Mouse (Mus musculus): ENCODE measurements at regions not wholly inside any gene's neighbourhood (a gene's known extent, or its start where the extent isn't known, plus 50 kb on each side); places are given as distances from the start of the nearest gene placed in this dataset.

DNA sequence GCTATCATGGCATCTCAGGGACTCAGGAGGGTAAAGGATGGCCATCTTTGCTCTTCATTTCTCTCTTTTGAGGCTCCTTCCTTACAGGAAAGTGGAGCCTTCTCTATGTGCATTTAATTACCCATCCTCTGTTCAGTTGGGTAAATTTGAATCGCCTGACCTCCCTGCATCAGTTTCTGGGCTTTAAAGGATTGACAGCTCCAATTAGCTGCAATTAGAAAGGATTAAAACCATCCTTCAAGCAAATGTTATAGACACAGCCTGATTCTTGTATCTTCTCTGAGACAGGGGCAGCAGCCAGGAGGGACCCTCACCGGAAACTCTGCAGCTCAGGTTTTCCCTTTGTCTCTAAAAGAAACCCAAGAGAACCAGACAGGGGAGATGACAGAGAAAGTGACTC is 345.3 kb downstream of the Gm9195 start:
- H3K79me2 ChIP-seq (ENCODE audit: control insufficient read depth, insufficient read depth): no peaks in the 10 kb centered on the region
- H3ac ChIP-seq (ENCODE audit: control insufficient read depth, insufficient read length): no peak overlapping the region
- no peak overlapping the region for H3K4me2 ChIP-seq (ENCODE audit: low read depth)
- H3K36me3 ChIP-seq (ENCODE audit: control insufficient read depth, insufficient read depth): no peaks in the 10 kb centered on the region
- H3K4me3 ChIP-seq: no peak overlapping the region
- no peak for TF ChIP-seq USF1 (IDR thresholded peaks at IDR 0.05; ENCODE audit: low read depth)
- no peak for TF ChIP-seq TCF3 (IDR thresholded peaks at IDR 0.05; ENCODE audit: insufficient read length, low read depth)
- no peak for TF ChIP-seq MYOG (IDR thresholded peaks at IDR 0.05; ENCODE audit: control insufficient read depth in 1 of 3, insufficient read depth in 1 of 3, insufficient read length in 2 of 3, low read depth in 2 of 3)
- TF ChIP-seq POLR2AphosphoS2 (IDR thresholded peaks at IDR 0.05; ENCODE audit: insufficient read length, low read depth): no peak
- TF ChIP-seq REST (IDR thresholded peaks at IDR 0.05; ENCODE audit: insufficient read depth, insufficient read length): no peak
- TF ChIP-seq CEBPB (IDR thresholded peaks at IDR 0.05; ENCODE audit: insufficient read depth, poor library complexity, severe bottlenecking): no peak
- TF ChIP-seq MYOD1 (IDR thresholded peaks at IDR 0.05; ENCODE audit: control insufficient read depth in 1 of 3, insufficient read length in 2 of 3, low read depth in 2 of 3): no peak
- TF ChIP-seq SRF (IDR thresholded peaks at IDR 0.05; ENCODE audit: control insufficient read depth, insufficient read length, low read depth): no peak
- no peaks in the 10 kb centered on the region for H3K27me3 ChIP-seq (ENCODE audit: control insufficient read depth, insufficient read depth, insufficient read length)

DNA sequence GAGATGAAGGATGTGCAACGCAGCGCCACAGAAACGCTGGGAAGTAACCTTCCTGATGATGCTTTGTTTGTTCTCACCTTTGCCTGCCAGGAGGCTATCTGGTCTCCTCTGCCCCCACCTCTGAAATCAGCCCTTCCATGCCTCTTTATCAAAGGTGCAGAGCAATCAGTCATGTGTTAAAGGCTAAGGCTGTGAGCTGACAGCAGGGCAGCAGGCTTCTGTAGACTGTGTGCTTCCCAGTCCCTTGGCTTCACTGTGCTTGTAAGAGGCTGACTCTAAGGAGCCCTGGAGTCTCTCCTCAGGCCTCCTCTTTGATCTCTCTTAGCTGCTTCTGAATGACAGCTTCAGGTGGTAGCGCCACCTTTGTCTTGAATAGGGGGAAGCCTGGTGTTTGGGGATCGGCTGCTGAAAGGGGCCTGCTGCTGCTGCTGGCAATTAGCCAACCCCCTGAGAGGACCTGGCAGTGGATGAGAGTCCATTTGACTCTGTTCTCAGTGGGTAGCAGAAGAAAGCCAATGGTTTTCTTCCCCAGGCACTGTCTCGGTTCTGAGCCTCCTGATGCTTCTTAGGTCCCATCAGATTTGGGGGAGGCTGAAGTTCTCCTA is 348.7 kb downstream of the Gm9195 start:
- no peak overlapping the region for H3K4me3 ChIP-seq
- H3ac ChIP-seq (ENCODE audit: control insufficient read depth, insufficient read length): no peak overlapping the region
- no peaks in the 10 kb centered on the region for H3K36me3 ChIP-seq (ENCODE audit: control insufficient read depth, insufficient read depth)
- H3K27me3 ChIP-seq (ENCODE audit: control insufficient read depth, insufficient read depth, insufficient read length): no peaks in the 10 kb centered on the region
- no peaks in the 10 kb centered on the region for H3K79me2 ChIP-seq (ENCODE audit: control insufficient read depth, insufficient read depth)
- TF ChIP-seq POLR2AphosphoS2 (IDR thresholded peaks at IDR 0.05; ENCODE audit: insufficient read length, low read depth) (no peak), SRF (IDR thresholded peaks at IDR 0.05; ENCODE audit: control insufficient read depth, insufficient read length, low read depth) (no peak)
- H3K4me2 ChIP-seq (ENCODE audit: low read depth): no peak overlapping the region

DNA sequence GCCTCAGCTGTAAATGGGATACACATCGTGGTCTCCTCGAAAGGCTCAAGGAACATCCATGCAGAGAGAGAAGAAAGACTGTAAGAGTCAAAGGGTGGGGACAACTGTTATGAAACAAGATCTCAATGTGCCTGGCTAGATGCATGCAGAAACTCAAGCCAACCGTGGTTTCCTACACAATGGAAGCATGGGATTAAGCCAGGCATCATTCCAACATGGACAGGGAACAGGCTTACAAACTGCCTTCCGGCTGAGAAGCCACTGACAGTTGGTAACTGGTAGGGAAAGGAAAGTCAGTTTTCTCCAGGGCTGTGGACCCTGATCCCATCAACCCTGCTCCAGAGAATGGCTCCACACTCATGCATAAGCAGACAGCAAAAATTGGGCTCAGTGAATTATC is 350.5 kb downstream of the Gm9195 start:
- Histone ChIP-seq H3K79me2 (ENCODE audit: control insufficient read depth, insufficient read depth) (no peaks in the 10 kb centered on the region), H3ac (ENCODE audit: control insufficient read depth, insufficient read length) (no peak overlapping the region), H3K4me3 (no peak overlapping the region), H3K4me2 (ENCODE audit: low read depth) (no peak overlapping the region), H3K27me3 (ENCODE audit: control insufficient read depth, insufficient read depth, insufficient read length) (no peaks in the 10 kb centered on the region), H3K36me3 (ENCODE audit: control insufficient read depth, insufficient read depth) (no peaks in the 10 kb centered on the region)
- TF ChIP-seq MAX (IDR thresholded peaks at IDR 0.05; ENCODE audit: low read depth) (no peak), POLR2AphosphoS2 (IDR thresholded peaks at IDR 0.05; ENCODE audit: insufficient read length, low read depth) (no peak), USF1 (IDR thresholded peaks at IDR 0.05; ENCODE audit: low read depth) (no peak), TCF3 (IDR thresholded peaks at IDR 0.05; ENCODE audit: insufficient read length, low read depth) (no peak)

DNA sequence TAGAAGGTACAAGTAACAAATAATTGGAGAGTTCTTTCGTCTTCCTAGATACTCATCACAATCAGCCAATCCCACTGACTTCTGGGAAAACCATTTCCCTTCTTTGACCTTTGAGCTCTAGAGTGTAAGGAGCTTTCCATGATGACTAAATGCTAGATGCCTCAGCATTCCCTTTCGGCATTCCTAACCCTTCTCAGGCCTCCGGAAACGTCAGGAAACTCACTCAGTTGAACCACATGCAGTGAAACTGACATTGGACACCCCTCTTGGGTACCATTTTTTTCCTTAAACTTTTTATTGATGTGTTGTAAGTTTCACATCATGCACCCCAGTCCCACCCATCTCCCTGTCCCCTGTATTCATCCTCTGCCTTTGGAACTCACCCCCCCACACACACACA is 361.5 kb downstream of the Gm9195 start:
- H3ac ChIP-seq (ENCODE audit: control insufficient read depth, insufficient read length): no peak overlapping the region
- no peak for TF ChIP-seq TCF3 (IDR thresholded peaks at IDR 0.05; ENCODE audit: insufficient read length, low read depth)
- no peak for TF ChIP-seq MAX (IDR thresholded peaks at IDR 0.05; ENCODE audit: low read depth)
- TF ChIP-seq POLR2A (IDR thresholded peaks at IDR 0.05; ENCODE audit: insufficient read length, low read depth): no peak
- H3K79me2 ChIP-seq (ENCODE audit: control insufficient read depth, insufficient read depth): no peaks in the 10 kb centered on the region

DNA sequence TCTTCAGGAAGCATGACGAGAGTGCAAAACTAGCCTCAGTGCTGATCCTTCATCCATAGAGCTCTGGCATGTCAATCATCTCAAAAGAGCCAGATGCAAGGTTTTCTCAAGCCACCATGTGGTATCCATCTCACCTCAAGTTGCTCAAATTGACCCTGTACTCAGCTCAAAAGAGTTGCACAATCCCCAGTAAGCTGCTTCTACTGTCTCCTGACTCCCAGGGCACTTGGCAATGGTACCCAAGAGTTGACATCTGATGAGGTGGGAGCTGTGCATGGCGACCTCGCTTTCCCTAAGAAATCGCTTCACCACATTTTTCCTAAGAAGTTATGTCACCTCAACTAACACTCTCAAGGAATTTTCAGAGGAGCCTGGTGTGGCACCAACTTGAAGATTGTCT is 369.9 kb downstream of the Gm9195 start:
- Histone ChIP-seq H3K36me3 (ENCODE audit: control insufficient read depth, insufficient read depth) (no peaks in the 10 kb centered on the region), H3K79me2 (ENCODE audit: control insufficient read depth, insufficient read depth) (no peaks in the 10 kb centered on the region), H3ac (ENCODE audit: control insufficient read depth, insufficient read length) (no peak overlapping the region), H3K4me3 (no peak overlapping the region), H3K4me2 (ENCODE audit: low read depth) (no peak overlapping the region), H3K27me3 (ENCODE audit: control insufficient read depth, insufficient read depth, insufficient read length) (no peaks in the 10 kb centered on the region)
- TF ChIP-seq REST (IDR thresholded peaks at IDR 0.05; ENCODE audit: insufficient read depth, insufficient read length): no peak
- no peak for TF ChIP-seq SRF (IDR thresholded peaks at IDR 0.05; ENCODE audit: control insufficient read depth, insufficient read length, low read depth)
- TF ChIP-seq MYOG (IDR thresholded peaks at IDR 0.05; ENCODE audit: control insufficient read depth in 1 of 3, insufficient read depth in 1 of 3, insufficient read length in 2 of 3, low read depth in 2 of 3): no peak
- no peak for TF ChIP-seq TCF12 (IDR thresholded peaks at IDR 0.05; ENCODE audit: insufficient read depth, poor library complexity, severe bottlenecking)
- TF ChIP-seq POLR2A (IDR thresholded peaks at IDR 0.05; ENCODE audit: insufficient read length, low read depth): no peak
- no peak for TF ChIP-seq TCF3 (IDR thresholded peaks at IDR 0.05; ENCODE audit: insufficient read length, low read depth)
- no peak for TF ChIP-seq CEBPB (IDR thresholded peaks at IDR 0.05; ENCODE audit: insufficient read depth, poor library complexity, severe bottlenecking)
- TF ChIP-seq MYOD1 (IDR thresholded peaks at IDR 0.05; ENCODE audit: control insufficient read depth in 1 of 3, insufficient read length in 2 of 3, low read depth in 2 of 3): no peak
- no peak for TF ChIP-seq E2F4 (IDR thresholded peaks at IDR 0.05; ENCODE audit: insufficient read depth)
- TF ChIP-seq USF1 (IDR thresholded peaks at IDR 0.05; ENCODE audit: low read depth): no peak
- no peak for TF ChIP-seq POLR2AphosphoS2 (IDR thresholded peaks at IDR 0.05; ENCODE audit: insufficient read length, low read depth)
- no peak for TF ChIP-seq MAX (IDR thresholded peaks at IDR 0.05; ENCODE audit: low read depth)

More for the DNA sequence above, 361.5 kb downstream of the Gm9195 start:
- Histone ChIP-seq H3K36me3 (ENCODE audit: control insufficient read depth, insufficient read depth) (no peaks in the 10 kb centered on the region), H3K27me3 (ENCODE audit: control insufficient read depth, insufficient read depth, insufficient read length) (no peaks in the 10 kb centered on the region), H3K4me3 (no peak overlapping the region), H3K4me2 (ENCODE audit: low read depth) (no peak overlapping the region)

DNA sequence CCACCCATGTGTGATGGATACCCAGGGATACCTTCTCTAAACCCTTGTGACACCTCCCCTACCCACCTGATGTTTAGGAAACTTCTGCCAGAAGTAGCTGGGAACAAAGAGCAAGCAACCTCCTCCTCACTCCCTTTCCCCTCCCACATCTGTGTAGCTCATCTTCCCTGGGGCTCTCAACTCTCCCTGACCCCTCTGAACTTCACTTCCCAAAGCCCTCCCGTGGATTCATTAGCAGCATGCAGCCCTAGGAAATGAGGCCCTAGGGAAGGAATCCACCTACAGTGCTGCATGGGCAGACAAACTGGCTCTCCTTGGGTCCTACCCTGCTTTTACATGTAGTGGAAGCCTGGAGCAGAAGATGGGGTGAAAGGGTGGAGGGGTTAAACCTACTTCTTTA is 370.6 kb downstream of the Gm9195 start:
- H3K4me2 ChIP-seq (ENCODE audit: low read depth): no peak overlapping the region

More for the DNA sequence above, 370.6 kb downstream of the Gm9195 start:
- Histone ChIP-seq H3K27me3 (ENCODE audit: control insufficient read depth, insufficient read depth, insufficient read length) (no peaks in the 10 kb centered on the region), H3K36me3 (ENCODE audit: control insufficient read depth, insufficient read depth) (no peaks in the 10 kb centered on the region), H3K4me3 (no peak overlapping the region), H3ac (ENCODE audit: control insufficient read depth, insufficient read length) (no peak overlapping the region), H3K79me2 (ENCODE audit: control insufficient read depth, insufficient read depth) (no peaks in the 10 kb centered on the region)
- TF ChIP-seq MAX (IDR thresholded peaks at IDR 0.05; ENCODE audit: low read depth) (no peak), SRF (IDR thresholded peaks at IDR 0.05; ENCODE audit: control insufficient read depth, insufficient read length, low read depth) (no peak), REST (IDR thresholded peaks at IDR 0.05; ENCODE audit: insufficient read depth, insufficient read length) (no peak), E2F4 (IDR thresholded peaks at IDR 0.05; ENCODE audit: insufficient read depth) (no peak), TCF12 (IDR thresholded peaks at IDR 0.05; ENCODE audit: insufficient read depth, poor library complexity, severe bottlenecking) (no peak), MYOD1 (IDR thresholded peaks at IDR 0.05; ENCODE audit: control insufficient read depth in 1 of 3, insufficient read length in 2 of 3, low read depth in 2 of 3) (no peak), MYOG (IDR thresholded peaks at IDR 0.05; ENCODE audit: control insufficient read depth in 1 of 3, insufficient read depth in 1 of 3, insufficient read length in 2 of 3, low read depth in 2 of 3) (no peak), USF1 (IDR thresholded peaks at IDR 0.05; ENCODE audit: low read depth) (no peak), TCF3 (IDR thresholded peaks at IDR 0.05; ENCODE audit: insufficient read length, low read depth) (no peak), CEBPB (IDR thresholded peaks at IDR 0.05; ENCODE audit: insufficient read depth, poor library complexity, severe bottlenecking) (no peak), POLR2AphosphoS2 (IDR thresholded peaks at IDR 0.05; ENCODE audit: insufficient read length, low read depth) (no peak), POLR2A (IDR thresholded peaks at IDR 0.05; ENCODE audit: insufficient read length, low read depth) (no peak)
